Mouse (Mus musculus): ENCODE results near the gene Sec11a. TPM values are rescaled to one million over a fixed set of nuclear protein-coding genes. Genes with fewer than 3 reads are reported as not detected.

Gene Sec11a
- polyA plus RNA-seq, 1 experiment from 2014 or later, result 135 TPM

DNA sequence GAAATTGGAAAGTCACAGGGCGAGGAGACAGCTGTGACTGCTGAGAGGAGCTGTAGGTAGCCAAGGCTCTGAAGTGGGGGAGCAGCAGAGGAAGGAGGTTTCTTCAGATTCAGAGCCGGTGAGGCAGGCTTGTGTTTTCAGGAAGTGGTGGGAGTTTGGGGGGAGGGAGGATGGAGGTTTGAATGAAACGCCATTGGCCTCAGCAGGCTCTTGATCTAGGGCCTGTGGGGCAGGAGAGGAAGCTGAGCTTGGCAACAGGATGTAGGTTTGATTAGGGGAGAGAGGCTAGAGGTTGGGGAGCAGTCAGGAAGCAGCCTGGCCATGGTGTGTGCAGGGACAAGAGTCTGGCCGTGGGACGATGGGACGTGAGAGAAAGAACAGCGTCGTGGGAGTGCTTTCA is 82.7 kb downstream of the Sec11a start:
- Histone ChIP-seq H3K4me2 (peak overlapping the region; percentile 25; the same call in 1 of the 2 replicates), H3K27me3 (ENCODE audit: control insufficient read depth, insufficient read depth, low read length) (no peaks in the 10 kb centered on the region), H3K4me3 (ENCODE audit: low read depth, low read length) (no peak overlapping the region), H3K36me3 (ENCODE audit: control insufficient read depth, insufficient read depth, low read length) (peaks cover 33% of the 10 kb centered on the region), H3K4me1 (ENCODE audit: control insufficient read depth, insufficient read depth, low read length) (peaks cover 21% of the 10 kb centered on the region), H3K9ac (ENCODE audit: low read depth, low read length) (no peak overlapping the region), H3K27ac (ENCODE audit: low read depth, low read length) (peak overlapping the region; percentile 62), H3K9me3 (replicated peaks; ENCODE audit: control insufficient read depth, low read length) (no peaks in the 10 kb centered on the region)
- ATAC-seq (replicated peaks; ENCODE audit: insufficient number of reproducible peaks, low FRiP score, low TSS enrichment), result no peak
- WGBS (ENCODE audit: insufficient replicate concordance), result 53% methylated on average over 8 of the region's 8 CpGs

DNA sequence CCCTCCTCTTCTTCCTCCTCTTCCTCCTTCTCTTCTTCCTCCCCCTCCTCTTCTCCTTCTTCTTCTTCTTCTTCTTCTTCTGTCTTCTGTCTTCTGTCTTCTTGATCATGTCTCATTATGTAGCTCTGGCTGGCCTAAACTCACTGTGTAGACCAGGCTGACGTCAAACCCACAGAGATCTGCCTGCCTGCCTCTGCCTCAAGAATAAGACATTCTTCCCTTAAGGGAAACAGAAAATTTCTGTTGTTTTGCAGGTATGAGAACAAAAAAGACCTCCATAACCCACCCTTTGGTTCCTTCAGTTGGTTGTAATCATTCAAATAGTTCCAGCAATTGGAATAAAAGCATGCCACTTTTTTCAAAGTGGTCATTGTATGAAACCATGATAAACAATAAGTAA is 83.4 kb downstream of the Sec11a start:
- WGBS (ENCODE audit: insufficient replicate concordance), result 65% methylated on average over 1 of the region's 1 CpGs
- H3K4me2 ChIP-seq, result no peak overlapping the region

DNA sequence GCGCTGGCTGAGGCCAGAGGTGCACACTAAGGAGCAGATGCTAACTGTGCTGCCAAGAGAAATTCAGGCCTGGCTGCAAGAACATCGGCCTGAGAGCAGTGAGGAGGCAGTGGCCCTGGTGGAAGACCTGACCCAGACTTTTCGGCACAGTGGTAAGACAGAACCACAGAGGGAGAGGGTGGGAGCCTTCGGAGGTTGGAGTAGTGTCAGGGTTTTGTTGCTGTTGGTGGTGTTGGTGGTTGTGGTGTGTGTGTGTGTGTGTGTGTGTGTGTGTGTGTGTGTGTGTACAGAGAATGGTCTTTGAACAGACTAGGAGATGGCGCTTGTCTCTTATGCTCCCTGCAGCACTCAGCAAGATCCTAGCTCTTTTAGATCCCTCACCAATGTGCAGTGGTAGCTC is 84.1 kb downstream of the Sec11a start:
- Histone ChIP-seq H3K27me3 (ENCODE audit: control insufficient read depth, insufficient read depth, low read length) (no peaks in the 10 kb centered on the region), H3K4me3 (ENCODE audit: low read depth, low read length) (no peak overlapping the region), H3K27ac (ENCODE audit: low read depth, low read length) (no peak overlapping the region), H3K4me2 (peak overlapping the region; percentile 4; the same call in 1 of the 2 replicates), H3K36me3 (ENCODE audit: control insufficient read depth, insufficient read depth, low read length) (peaks cover 24% of the 10 kb centered on the region), H3K9me3 (replicated peaks; ENCODE audit: control insufficient read depth, low read length) (no peaks in the 10 kb centered on the region), H3K4me1 (ENCODE audit: control insufficient read depth, insufficient read depth, low read length) (peaks cover 23% of the 10 kb centered on the region), H3K9ac (ENCODE audit: low read depth, low read length) (no peak overlapping the region)
- ATAC-seq (replicated peaks; ENCODE audit: insufficient number of reproducible peaks, low FRiP score, low TSS enrichment), result no peak
- WGBS (ENCODE audit: insufficient replicate concordance), result 91% methylated on average over 5 of the region's 5 CpGs

More for the DNA sequence above, 83.4 kb downstream of the Sec11a start:
- no peak for ATAC-seq (replicated peaks; ENCODE audit: insufficient number of reproducible peaks, low FRiP score, low TSS enrichment)
- H3K4me3 ChIP-seq (ENCODE audit: low read depth, low read length), result no peak overlapping the region
- H3K27ac ChIP-seq (ENCODE audit: low read depth, low read length), result peak overlapping the region; percentile 62; the same call in 1 of the 2 replicates
- no peaks in the 10 kb centered on the region for H3K9me3 ChIP-seq (replicated peaks; ENCODE audit: control insufficient read depth, low read length)
- H3K27me3 ChIP-seq (ENCODE audit: control insufficient read depth, insufficient read depth, low read length), result no peaks in the 10 kb centered on the region
- no peak overlapping the region for H3K9ac ChIP-seq (ENCODE audit: low read depth, low read length)
- H3K36me3 ChIP-seq (ENCODE audit: control insufficient read depth, insufficient read depth, low read length), result peaks cover 27% of the 10 kb centered on the region
- H3K4me1 ChIP-seq (ENCODE audit: control insufficient read depth, insufficient read depth, low read length), result peaks cover 23% of the 10 kb centered on the region

DNA sequence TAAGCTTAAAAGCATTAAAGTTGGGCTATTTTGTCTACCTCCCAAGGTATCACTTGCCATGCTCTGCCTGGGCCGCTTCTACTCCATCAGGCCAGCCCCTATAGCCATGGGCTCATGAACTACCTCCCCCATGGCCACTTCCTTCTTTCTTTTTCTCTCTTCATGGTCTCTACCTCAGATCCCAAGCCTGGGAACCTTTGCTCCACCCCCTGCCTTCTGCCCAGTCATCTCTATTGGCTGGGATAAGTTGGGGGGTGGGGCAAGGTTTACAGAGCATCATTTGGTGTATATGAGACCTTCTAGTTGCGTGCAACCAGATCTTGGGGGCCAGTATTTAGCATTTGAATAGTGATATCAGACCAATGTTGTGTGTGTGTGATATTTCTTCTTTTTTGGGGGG is 85.1 kb downstream of the Sec11a start:
- Histone ChIP-seq H3K4me2 (no peak overlapping the region), H3K9me3 (replicated peaks; ENCODE audit: control insufficient read depth, low read length) (no peaks in the 10 kb centered on the region), H3K27me3 (ENCODE audit: control insufficient read depth, insufficient read depth, low read length) (no peaks in the 10 kb centered on the region), H3K4me1 (ENCODE audit: control insufficient read depth, insufficient read depth, low read length) (peaks cover 23% of the 10 kb centered on the region), H3K36me3 (ENCODE audit: control insufficient read depth, insufficient read depth, low read length) (peaks cover 13% of the 10 kb centered on the region), H3K9ac (ENCODE audit: low read depth, low read length) (no peak overlapping the region), H3K27ac (ENCODE audit: low read depth, low read length) (no peak overlapping the region), H3K4me3 (ENCODE audit: low read depth, low read length) (no peak overlapping the region)
- ATAC-seq (replicated peaks; ENCODE audit: insufficient number of reproducible peaks, low FRiP score, low TSS enrichment), result no peak
- WGBS (ENCODE audit: insufficient replicate concordance), result 83% methylated on average over 2 of the region's 2 CpGs

DNA sequence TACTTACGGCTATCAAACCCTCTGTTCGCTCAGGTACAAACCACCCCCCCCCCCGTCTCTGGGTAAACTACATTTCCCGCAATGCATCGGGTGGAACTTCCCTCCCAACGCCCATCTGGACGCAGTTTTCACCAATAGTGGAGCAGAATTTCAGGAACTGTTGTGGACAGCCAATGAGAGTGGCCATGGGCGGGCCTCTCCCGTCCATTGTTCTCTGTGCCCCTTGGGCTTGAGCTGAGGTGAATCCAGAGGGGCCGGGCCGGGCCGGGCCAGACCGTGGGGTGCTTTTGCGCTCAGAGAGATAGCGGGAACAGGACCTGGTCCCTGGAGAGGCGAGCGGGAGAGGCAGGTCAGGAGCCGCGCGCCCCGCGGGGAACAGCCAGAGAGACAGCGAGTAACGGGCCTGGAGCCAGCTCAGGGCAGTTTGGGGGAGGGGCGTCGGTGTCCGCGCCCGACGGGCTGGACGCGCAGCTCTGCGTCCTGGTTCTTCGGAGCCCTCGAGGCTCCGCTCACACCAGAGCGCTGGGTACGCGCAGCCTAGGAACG is 86.8 kb downstream of the Sec11a start, which contains the start of gene Zscan2:
Gene Zscan2, plus strand, starts transcription at position 192 of the 546 bp plus-strand sequence.
- H3K27ac ChIP-seq (ENCODE audit: low read depth, low read length), result peak within 1 kb of the TSS; percentile 84
- ATAC-seq (replicated peaks; ENCODE audit: insufficient number of reproducible peaks, low FRiP score, low TSS enrichment), result peak; percentile 94
- H3K36me3 ChIP-seq (ENCODE audit: control insufficient read depth, insufficient read depth, low read length), result peaks cover 9% of the 10 kb centered on the region
- peak within 1 kb of the TSS; percentile 95 for H3K4me2 ChIP-seq
- no peaks in the 10 kb centered on the region for H3K9me3 ChIP-seq (replicated peaks; ENCODE audit: control insufficient read depth, low read length)
- peak within 1 kb of the TSS; percentile 94 for H3K9ac ChIP-seq (ENCODE audit: low read depth, low read length)
- H3K4me3 ChIP-seq (ENCODE audit: low read depth, low read length), result peak within 1 kb of the TSS; percentile 78
- WGBS (ENCODE audit: insufficient replicate concordance), result under 1% methylated on average over 40 of the region's 40 CpGs
- H3K4me1 ChIP-seq (ENCODE audit: control insufficient read depth, insufficient read depth, low read length), result peaks cover 23% of the 10 kb centered on the region
- H3K27me3 ChIP-seq (ENCODE audit: control insufficient read depth, insufficient read depth, low read length), result no peaks in the 10 kb centered on the region

DNA sequence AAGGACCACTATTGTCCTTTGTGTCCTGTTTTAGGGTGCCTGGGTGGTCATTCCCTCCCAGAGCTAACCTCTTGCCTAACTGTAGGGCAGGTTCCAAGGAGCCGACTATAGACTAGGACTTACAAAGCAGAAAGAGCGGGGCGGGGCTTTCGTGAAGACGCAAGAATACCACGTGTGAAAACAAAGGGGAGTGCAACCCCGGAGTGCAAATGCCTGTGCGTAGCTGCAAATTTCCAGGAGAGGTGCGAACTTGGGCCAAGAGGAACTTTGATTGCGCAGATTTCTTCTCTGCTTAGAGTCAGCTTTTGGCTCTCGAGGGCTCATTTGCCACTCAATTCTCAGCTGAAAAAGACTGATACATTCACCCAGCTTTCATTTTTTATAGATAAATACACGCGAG is 87.4 kb downstream of the Sec11a start:
- H3K4me2 ChIP-seq, result peak overlapping the region; percentile 95
- H3K9me3 ChIP-seq (replicated peaks; ENCODE audit: control insufficient read depth, low read length), result no peaks in the 10 kb centered on the region
- H3K9ac ChIP-seq (ENCODE audit: low read depth, low read length), result peak overlapping the region; percentile 94
- peaks cover 23% of the 10 kb centered on the region for H3K4me1 ChIP-seq (ENCODE audit: control insufficient read depth, insufficient read depth, low read length)
- H3K27me3 ChIP-seq (ENCODE audit: control insufficient read depth, insufficient read depth, low read length), result no peaks in the 10 kb centered on the region
- peaks cover 5% of the 10 kb centered on the region for H3K36me3 ChIP-seq (ENCODE audit: control insufficient read depth, insufficient read depth, low read length)
- under 1% methylated on average over 13 of the region's 13 CpGs for WGBS (ENCODE audit: insufficient replicate concordance)
- H3K27ac ChIP-seq (ENCODE audit: low read depth, low read length), result no peak overlapping the region
- ATAC-seq (replicated peaks; ENCODE audit: insufficient number of reproducible peaks, low FRiP score, low TSS enrichment), result peak; percentile 68; the same call in 1 of the 2 replicates
- peak overlapping the region; percentile 78 for H3K4me3 ChIP-seq (ENCODE audit: low read depth, low read length)

DNA sequence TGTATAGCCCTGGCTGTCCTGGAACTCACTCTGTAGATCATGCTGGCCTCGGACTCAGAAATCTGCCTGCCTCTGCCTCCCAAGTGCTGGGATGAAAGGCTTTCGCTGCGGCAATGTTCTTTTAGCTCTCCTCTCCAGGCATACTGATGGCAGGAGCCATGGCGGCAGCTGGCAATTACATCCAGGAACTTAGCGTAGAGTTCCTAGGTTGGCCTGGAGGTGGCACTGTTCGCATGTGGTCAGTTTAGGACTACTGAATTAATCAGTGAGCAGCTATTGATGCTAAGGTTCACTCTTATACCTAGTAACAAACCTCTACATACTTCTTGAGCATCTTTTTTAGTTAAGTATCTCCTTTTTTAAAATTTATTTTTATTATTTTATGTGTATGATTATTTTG is 90.4 kb downstream of the Sec11a start:
- Histone ChIP-seq H3K27ac (ENCODE audit: low read depth, low read length) (no peak overlapping the region), H3K9me3 (replicated peaks; ENCODE audit: control insufficient read depth, low read length) (no peaks in the 10 kb centered on the region), H3K36me3 (ENCODE audit: control insufficient read depth, insufficient read depth, low read length) (no peaks in the 10 kb centered on the region), H3K9ac (ENCODE audit: low read depth, low read length) (no peak overlapping the region), H3K4me1 (ENCODE audit: control insufficient read depth, insufficient read depth, low read length) (peaks cover 11% of the 10 kb centered on the region; the same call in 1 of the 2 replicates), H3K4me2 (no peak overlapping the region), H3K4me3 (ENCODE audit: low read depth, low read length) (no peak overlapping the region), H3K27me3 (ENCODE audit: control insufficient read depth, insufficient read depth, low read length) (no peaks in the 10 kb centered on the region)
- no peak for ATAC-seq (replicated peaks; ENCODE audit: insufficient number of reproducible peaks, low FRiP score, low TSS enrichment)
- WGBS (ENCODE audit: insufficient replicate concordance), result 18% methylated on average over 6 of the region's 6 CpGs

DNA sequence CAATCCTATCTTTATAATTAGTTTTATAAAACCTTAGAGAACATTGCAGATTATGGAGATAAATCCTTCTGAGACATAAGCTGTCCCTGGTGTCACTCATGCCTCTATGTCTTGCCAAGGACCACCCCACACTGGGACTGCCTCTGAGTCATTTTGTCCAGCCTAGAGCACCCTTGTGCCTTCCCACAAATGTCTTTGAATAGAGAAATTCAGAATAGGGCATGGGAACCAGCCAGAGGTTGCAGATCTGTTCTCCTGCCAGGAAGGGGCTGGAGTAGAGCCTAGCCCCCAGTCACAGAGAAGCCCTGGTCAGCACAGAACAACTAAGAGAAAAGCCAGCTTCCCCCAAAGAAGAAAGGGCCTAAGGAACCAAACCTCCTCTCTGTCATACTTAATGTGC is 92.3 kb downstream of the Sec11a start:
- H3K4me1 ChIP-seq (ENCODE audit: control insufficient read depth, insufficient read depth, low read length), result peaks cover 4% of the 10 kb centered on the region; the same call in 1 of the 2 replicates
- no peak overlapping the region for H3K27ac ChIP-seq (ENCODE audit: low read depth, low read length)
- H3K4me3 ChIP-seq (ENCODE audit: low read depth, low read length), result no peak overlapping the region
- H3K9me3 ChIP-seq (replicated peaks; ENCODE audit: control insufficient read depth, low read length), result no peaks in the 10 kb centered on the region
- no peak overlapping the region for H3K4me2 ChIP-seq
- no peaks in the 10 kb centered on the region for H3K27me3 ChIP-seq (ENCODE audit: control insufficient read depth, insufficient read depth, low read length)
- ATAC-seq (replicated peaks; ENCODE audit: insufficient number of reproducible peaks, low FRiP score, low TSS enrichment), result no peak
- no peak overlapping the region for H3K9ac ChIP-seq (ENCODE audit: low read depth, low read length)
- H3K36me3 ChIP-seq (ENCODE audit: control insufficient read depth, insufficient read depth, low read length), result no peaks in the 10 kb centered on the region
